Mouse (Mus musculus) neutrophil, adult 65 days (primary cell): Measurements from ENCODE around the gene Rnase2b. TPM values are rescaled to one million over a fixed set of nuclear protein-coding genes. Genes with fewer than 3 reads are reported as not detected.

Source experiments
- total RNA-seq: library from RNA; stranded (reverse); gene quantifications from 2 replicates; pipeline ENCODE4 v1.2.4, GENCODE M21; 2023

The Rnase2b gene
- 1.1 and 1.8 TPM in 2 replicates for total RNA-seq

GRCm38 (mm10) chr14:51161976-51162375, at the start of gene Rnase2b:
Gene Rnase2b, plus strand, starts transcription at chr14:51162260.

GRCm38 (mm10) chr14:51113916-51114560, 48.0 kb upstream of the Rnase2b start, which contains the start of gene Eddm3b:
Gene Eddm3b, plus strand, starts transcription at chr14:51114426.

GRCm38 (mm10) chr14:51146685-51147084, 15.4 kb upstream of the Rnase2b start, which contains the start of gene Rnase1:
Gene Rnase1, minus strand, starts transcription at chr14:51146785.

GRCm38 (mm10) chr14:51199098-51200023, 37.3 kb downstream of the Rnase2b start, which contains the start of gene Ang2:
Gene Ang2, minus strand, starts transcription at chr14:51199148.

GRCm38 (mm10) chr14:51203115-51203514, 41.1 kb downstream of the Rnase2b start, which contains the start of gene Ear14:
Gene Ear14, plus strand, starts transcription at chr14:51203391.

Other genes starting within 250 kb of the Rnase2b start
- 14.8 and 15.6 TPM in 2 replicates for gene Osgep, start 237.4 kb upstream of the Rnase2b start, total RNA-seq
- gene Apex1, start 237.3 kb upstream of the Rnase2b start, total RNA-seq = 11.9 and 13.5 TPM in 2 replicates
- gene Pip4p1, start 231.4 kb upstream of the Rnase2b start, total RNA-seq = 64.3 and 86.6 TPM in 2 replicates
- 55.5 and 66.9 TPM in 2 replicates for gene Pnp, start 231.2 kb upstream of the Rnase2b start, total RNA-seq
- 43.8 and 69.2 TPM in 2 replicates for gene Gm49342, start 217.7 kb upstream of the Rnase2b start, total RNA-seq
- gene Pnp2, start 206.3 kb upstream of the Rnase2b start, total RNA-seq = 4.6 and 5.7 TPM in 2 replicates
- 0.25 TPM in 1 of 2 replicates, not detected in the other for gene Rnase10, start 154.5 kb upstream of the Rnase2b start, total RNA-seq
- not detected in 2 replicates for gene Rnase9, start 120.4 kb upstream of the Rnase2b start, total RNA-seq
- gene Rnase11, start 112.1 kb upstream of the Rnase2b start, total RNA-seq = not detected in 2 replicates
- gene Rnase12, start 104.6 kb upstream of the Rnase2b start, total RNA-seq = not detected in 2 replicates
- not detected in 2 replicates for gene Olfr750, start 87.8 kb upstream of the Rnase2b start, total RNA-seq
- 3.6 and 5.4 TPM in 2 replicates for gene Rnase4, start 71.2 kb upstream of the Rnase2b start, total RNA-seq
- 2.0 and 3.2 TPM in 2 replicates for gene Ang, start 71.1 kb upstream of the Rnase2b start, total RNA-seq
- not detected in 2 replicates for gene Eddm3b, start 47.8 kb upstream of the Rnase2b start, total RNA-seq
- 16.8 and 24.9 TPM in 2 replicates for gene Rnase6, start 38.4 kb upstream of the Rnase2b start, total RNA-seq
- not detected in 2 replicates for gene Rnase1, start 15.5 kb upstream of the Rnase2b start, total RNA-seq
- gene Ang2, start 36.9 kb downstream of the Rnase2b start, total RNA-seq = not detected in 2 replicates
- gene Ear14, start 41.1 kb downstream of the Rnase2b start, total RNA-seq = not detected in 2 replicates
- gene Rnase2a, start 93.9 kb downstream of the Rnase2b start, total RNA-seq = 17.9 and 43.5 TPM in 2 replicates
- gene Gm7247, start 199.5 kb downstream of the Rnase2b start, total RNA-seq = not detected in 2 replicates
- not detected in 2 replicates for gene Vmn2r88, start 248.6 kb downstream of the Rnase2b start, total RNA-seq